Mouse (Mus musculus) fat pad, adult 2 months (tissue): Measurements from ENCODE around the gene Snrpb2.

Experiments used
- DNase-seq: peaks from one replicate; pipeline ENCODE4 v3.0.0-alpha.2; 2011; ENCODE audit warnings: low read depth, low spot score; ENCODE audit errors: extremely low read depth

Snrpb2 gene

GRCm38 (mm10) chr2:143093726-143094125, 30.9 kb downstream of the Snrpb2 start:
- DNase-seq = no peak

- no peak for DNase-seq
Measured at GRCm38 (mm10) chr2:143094761-143095160, 31.9 kb downstream of the Snrpb2 start.

- no peak for DNase-seq
Measured at GRCm38 (mm10) chr2:143097170-143097569, 34.3 kb downstream of the Snrpb2 start.

- no peak for DNase-seq
Measured at GRCm38 (mm10) chr2:143113859-143114258, 51.0 kb downstream of the Snrpb2 start.

- no peak for DNase-seq
Measured at GRCm38 (mm10) chr2:143114716-143115115, 51.9 kb downstream of the Snrpb2 start.

GRCm38 (mm10) chr2:143117453-143117852, 54.6 kb downstream of the Snrpb2 start:
- DNase-seq = no peak

GRCm38 (mm10) chr2:143118221-143118620, 55.4 kb downstream of the Snrpb2 start:
- DNase-seq = no peak
